9 mouse cellular contexts compared by ENCODE assay signal in genomic region chr17:83985333-83985790, GRCm38 (mm10).
DNase-seq lines count a peak whose midpoint lies in the region; ATAC-seq and TF ChIP-seq lines count a peak whose summit lies in the region.
"Had no signal": no experiment of that assay in that cellular context is flagged by ENCODE, and none has a peak within 500 bp of the region (broad histone marks: within the 10 kb centered on the region; RNA-seq: fewer than 3 reads in every experiment).

No protein-coding gene starts in this region.

- H3K4me3 ChIP-seq in liver, adult 2 months (ENCODE audit: insufficient read depth, low read depth, low read length): no peak overlapping the region
- no peak overlapping the region for H3K4me3 ChIP-seq in embryonic facial prominence, embryonic 15.5 days (replicated peaks)
- H3K4me3 ChIP-seq in hindbrain, postnatal 0 days (ENCODE audit: low read length): no peak overlapping the region
- no peak overlapping the region for H3K4me3 ChIP-seq in midbrain, embryonic 15.5 days

- no peaks in the 10 kb centered on the region for H3K27me3 ChIP-seq in liver, adult 2 months (ENCODE audit: control insufficient read depth, insufficient read depth, low read length)
- no peaks in the 10 kb centered on the region for H3K27me3 ChIP-seq in embryonic facial prominence, embryonic 15.5 days
- H3K27me3 ChIP-seq in hindbrain, postnatal 0 days (ENCODE audit: insufficient read depth, low read length): no peaks in the 10 kb centered on the region
- H3K27me3 ChIP-seq in midbrain, embryonic 15.5 days (replicated peaks): no peaks in the 10 kb centered on the region
- H3K27me3 ChIP-seq: Patski had no signal

- no peak overlapping the region for H3K9ac ChIP-seq in liver, adult 2 months (ENCODE audit: low read depth, low read length)
- no peak overlapping the region for H3K9ac ChIP-seq in embryonic facial prominence, embryonic 15.5 days
- no peak overlapping the region for H3K9ac ChIP-seq in hindbrain, postnatal 0 days (replicated peaks; ENCODE audit: low read length)
- no peak overlapping the region for H3K9ac ChIP-seq in midbrain, embryonic 15.5 days

- no peak for DNase-seq in liver, adult 2 months (ENCODE audit: extremely low read depth, low read depth, low spot score)
- no peak for DNase-seq in liver
- DNase-seq in hindbrain, postnatal 0 days (ENCODE audit: low spot score): no peak
- no peak for DNase-seq in urinary bladder, adult 18-20 months (ENCODE audit: low spot score in 2 of 2)
- no peak for DNase-seq in left cerebral cortex, postnatal 10 days (ENCODE audit: extremely low spot score in 1 of 2, low spot score in 2 of 2)
- no peak for DNase-seq in ovary, adult 18-20 months (ENCODE audit: low spot score)

- ATAC-seq in embryonic facial prominence, embryonic 15.5 days (ENCODE audit: insufficient number of reproducible peaks, low FRiP score, low TSS enrichment, low read depth): no peak; the same call in 1 of the 2 replicates
- ATAC-seq in hindbrain, postnatal 0 days: no peak
- ATAC-seq in midbrain, embryonic 15.5 days (replicated peaks): no peak; the same call in 1 of the 2 replicates
- ATAC-seq: Patski had no signal

- H3K4me1 ChIP-seq in liver, adult 2 months (ENCODE audit: control insufficient read depth, insufficient read depth, low read length): peaks cover 5% of the 10 kb centered on the region; the same call in 1 of the 2 replicates
- H3K4me1 ChIP-seq in embryonic facial prominence, embryonic 15.5 days: peaks cover 84% of the 10 kb centered on the region
- H3K4me1 ChIP-seq in hindbrain, postnatal 0 days (ENCODE audit: insufficient read depth, low read length): peaks cover 10% of the 10 kb centered on the region
- H3K4me1 ChIP-seq in midbrain, embryonic 15.5 days: peaks cover 19% of the 10 kb centered on the region

- TF ChIP-seq POLR2A in liver, adult 2 months (IDR thresholded peaks at IDR 0.05; ENCODE audit: extremely low read depth, insufficient read depth, low read length): no peak

- no peaks in the 10 kb centered on the region for H3K79me2 ChIP-seq in liver, adult 2 months (ENCODE audit: control insufficient read depth, insufficient read depth, low read length)

- WGBS in liver, adult 2 months: 72% methylated on average over 17 of the region's 17 CpGs
- 33% methylated on average over 17 of the region's 17 CpGs for WGBS in embryonic facial prominence, embryonic 15.5 days
- 43% methylated on average over 17 of the region's 17 CpGs for WGBS in hindbrain, postnatal 0 days
- WGBS in midbrain, embryonic 15.5 days: 37% methylated on average over 17 of the region's 17 CpGs

- no peak for TF ChIP-seq CTCF in liver, adult 2 months (IDR thresholded peaks at IDR 0.05; ENCODE audit: low read depth, low read length)
- TF ChIP-seq CTCF in hindbrain, postnatal 0 days (IDR thresholded peaks at IDR 0.05; ENCODE audit: low read depth): no peak

- intact Hi-C loops in left cerebral cortex, postnatal 10 days (cut with DNase I): no loop called here

- H3K4me2 ChIP-seq in embryonic facial prominence, embryonic 15.5 days (replicated peaks): no peak overlapping the region
- H3K4me2 ChIP-seq in hindbrain, postnatal 0 days (ENCODE audit: low read depth, low read length): no peak overlapping the region
- H3K4me2 ChIP-seq in midbrain, embryonic 15.5 days: no peak overlapping the region

- H3K27ac ChIP-seq in liver, adult 2 months (replicated peaks; ENCODE audit: insufficient read depth, low read depth, low read length): peak overlapping the region; percentile 33; the same call in 1 of the 2 replicates
- H3K27ac ChIP-seq in embryonic facial prominence, embryonic 15.5 days (replicated peaks): peak overlapping the region; percentile 81
- H3K27ac ChIP-seq in hindbrain, postnatal 0 days: peak overlapping the region; percentile 71; the same call in 1 of the 2 replicates
- H3K27ac ChIP-seq in midbrain, embryonic 15.5 days: peak overlapping the region; percentile 54; the same call in 1 of the 2 replicates

- H3K9me3 ChIP-seq in embryonic facial prominence, embryonic 15.5 days (replicated peaks): no peaks in the 10 kb centered on the region
- no peaks in the 10 kb centered on the region for H3K9me3 ChIP-seq in hindbrain, postnatal 0 days (ENCODE audit: low read length)
- no peaks in the 10 kb centered on the region for H3K9me3 ChIP-seq in midbrain, embryonic 15.5 days

- no peaks in the 10 kb centered on the region for H3K36me3 ChIP-seq in liver, adult 2 months (ENCODE audit: control insufficient read depth, insufficient read depth, low read length)
- no peaks in the 10 kb centered on the region for H3K36me3 ChIP-seq in embryonic facial prominence, embryonic 15.5 days
- no peaks in the 10 kb centered on the region for H3K36me3 ChIP-seq in hindbrain, postnatal 0 days (ENCODE audit: insufficient read depth, low read length)
- H3K36me3 ChIP-seq in midbrain, embryonic 15.5 days (replicated peaks): no peaks in the 10 kb centered on the region
